ENCODE assay signal across 15 mouse cellular contexts in the genomic region with DNA sequence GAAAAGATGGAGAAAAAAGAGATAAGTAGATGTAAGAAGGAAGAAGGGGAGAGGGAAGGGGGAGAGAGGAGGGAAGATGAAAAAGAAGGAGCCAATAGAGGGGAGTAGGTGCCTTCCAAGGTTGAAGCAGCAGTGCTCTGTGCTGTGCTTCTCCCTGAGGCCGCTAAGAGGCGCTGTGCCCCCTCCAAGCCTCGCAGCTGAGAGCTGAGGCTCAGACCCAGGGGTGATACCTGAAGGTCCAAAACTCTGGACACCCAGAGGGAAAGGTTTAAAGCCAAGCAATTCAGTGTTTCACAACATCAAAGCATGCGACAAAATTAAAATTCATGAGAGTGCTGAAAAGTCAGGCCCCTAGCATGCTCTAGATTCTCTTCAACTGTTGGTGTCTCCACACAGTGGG. TPM values are rescaled to one million over a fixed set of nuclear protein-coding genes. Genes with fewer than 3 reads are reported as not detected.
DNase-seq lines count a peak whose midpoint lies in the region; ATAC-seq and TF ChIP-seq lines count a peak whose summit lies in the region.
"Had no signal": no experiment of that assay in that cellular context is flagged by ENCODE, and none has a peak within 500 bp of the region (broad histone marks: within the 10 kb centered on the region; RNA-seq: fewer than 3 reads in every experiment).

No protein-coding gene starts in this region.

- TF ChIP-seq CTCF in kidney, postnatal 0 days (IDR thresholded peaks at IDR 0.05; ENCODE audit: low read depth) = peak; percentile 37; the same call in 1 of the 2 replicates

- no peak overlapping the region for H3K4me3 ChIP-seq in kidney, postnatal 0 days (replicated peaks; ENCODE audit: low read depth, low read length)
- H3K4me3 ChIP-seq in hindbrain, embryonic 14.5 days (replicated peaks; ENCODE audit: low read length) = no peak overlapping the region
- H3K4me3 ChIP-seq: forebrain, embryonic 10.5 days; liver, embryonic 13.5 days had no signal

- H3K4me2 ChIP-seq in kidney, postnatal 0 days (ENCODE audit: low read length) = no peak overlapping the region
- H3K4me2 ChIP-seq in hindbrain, embryonic 14.5 days (replicated peaks) = no peak overlapping the region
- H3K4me2 ChIP-seq: liver, embryonic 13.5 days had no signal

- no peaks in the 10 kb centered on the region for H3K4me1 ChIP-seq in kidney, postnatal 0 days (replicated peaks; ENCODE audit: insufficient read depth, low read length)
- H3K4me1 ChIP-seq in hindbrain, embryonic 14.5 days (replicated peaks; ENCODE audit: control insufficient read depth, insufficient read depth, low read length) = no peaks in the 10 kb centered on the region
- H3K4me1 ChIP-seq: forebrain, embryonic 10.5 days; liver, embryonic 13.5 days had no signal

- no peak for ATAC-seq in kidney, postnatal 0 days (replicated peaks; ENCODE audit: low FRiP score, low read depth)
- ATAC-seq in megakaryocyte, adult 5-6 weeks (ENCODE audit: poor library complexity, severe bottlenecking) = peak; percentile 79
- ATAC-seq in hindbrain, embryonic 14.5 days (ENCODE audit: low FRiP score) = no peak

- H3K36me3 ChIP-seq in kidney, postnatal 0 days (ENCODE audit: insufficient read depth, low read length) = no peaks in the 10 kb centered on the region
- H3K36me3 ChIP-seq in hindbrain, embryonic 14.5 days (replicated peaks; ENCODE audit: control insufficient read depth, insufficient read depth) = no peaks in the 10 kb centered on the region
- H3K36me3 ChIP-seq: forebrain, embryonic 10.5 days; liver, embryonic 13.5 days had no signal

- no peaks in the 10 kb centered on the region for H3K27me3 ChIP-seq in kidney, postnatal 0 days (ENCODE audit: insufficient read depth, low read length)
- H3K27me3 ChIP-seq in hindbrain, embryonic 14.5 days (ENCODE audit: control insufficient read depth, insufficient read depth, low read length) = no peaks in the 10 kb centered on the region
- H3K27me3 ChIP-seq: liver, embryonic 13.5 days had no signal

- no peaks in the 10 kb centered on the region for H3K9me3 ChIP-seq in kidney, postnatal 0 days (replicated peaks; ENCODE audit: low read length)
- H3K9me3 ChIP-seq in hindbrain, embryonic 14.5 days (ENCODE audit: control insufficient read depth, low read length) = no peaks in the 10 kb centered on the region; the same call in 1 of the 2 replicates
- H3K9me3 ChIP-seq: liver, embryonic 13.5 days had no signal

- DNase-seq in kidney, postnatal 0 days (ENCODE audit: low spot score) = no peak
- no peak for DNase-seq in kidney, postnatal 14 days
- DNase-seq in B cell, adult 2 months = peak; percentile 43 to 48
- peak; percentile 27 for DNase-seq in ES-CJ7 (ENCODE audit: low read depth, low spot score)
- no peak for DNase-seq in right cerebral cortex, postnatal 36 days (ENCODE audit: low spot score in 2 of 2)
- DNase-seq in hindbrain, embryonic 14.5 days (ENCODE audit: low spot score) = no peak
- DNase-seq: gastrocnemius, postnatal 10 days; kidney, adult 8-10 months; liver, embryonic 13.5 days; midbrain, embryonic 14.5 days had no signal

- 21% methylated on average over 4 of the region's 4 CpGs for WGBS in kidney, postnatal 0 days
- 23% methylated on average over 4 of the region's 4 CpGs for WGBS in hindbrain, embryonic 14.5 days

- H3K9ac ChIP-seq in kidney, postnatal 0 days (ENCODE audit: low read depth, low read length) = no peak overlapping the region
- no peak overlapping the region for H3K9ac ChIP-seq in hindbrain, embryonic 14.5 days
- H3K9ac ChIP-seq: liver, embryonic 13.5 days had no signal

- H3K27ac ChIP-seq in kidney, postnatal 0 days = no peak overlapping the region
- H3K27ac ChIP-seq in hindbrain, embryonic 14.5 days = no peak overlapping the region
- H3K27ac ChIP-seq: forebrain, embryonic 10.5 days; liver, embryonic 13.5 days had no signal

RNA-seq across cellular contexts. Expression of a gene that starts 1.7 kb away (rescaled TPM):
- polyA plus RNA-seq in kidney, postnatal 0 days (2015; fragmentation: Nextera tagmentation; extraction: Ambion mirVana) = not detected in 2 replicates
- not detected in 2 replicates for total RNA-seq in megakaryocyte, adult 5-6 weeks (2015)
- not detected in 2 replicates for total RNA-seq in megakaryocyte, adult 5-6 weeks (2017)
- not detected in 2 replicates for polyA plus RNA-seq in hindbrain, embryonic 14.5 days (2014; fragmentation: Nextera tagmentation; extraction: Ambion mirVana)
- total RNA-seq: common myeloid progenitor, adult 5-6 weeks; gastrocnemius, postnatal 10 days; heart, postnatal 25 days; layer of hippocampus, postnatal 25 days had no signal
- polyA plus RNA-seq: forebrain, embryonic 10.5 days; liver, embryonic 13.5 days; midbrain, embryonic 14.5 days had no signal

RNA-seq across cellular contexts. Expression of a gene that starts 22.2 kb away (rescaled TPM):
- 0.08 TPM in 1 of 2 replicates, not detected in the other for polyA plus RNA-seq in kidney, postnatal 0 days (2015; fragmentation: Nextera tagmentation; extraction: Ambion mirVana)
- not detected in 2 replicates for total RNA-seq in megakaryocyte, adult 5-6 weeks (2015)
- total RNA-seq in megakaryocyte, adult 5-6 weeks (2017) = not detected in 2 replicates
- polyA plus RNA-seq in hindbrain, embryonic 14.5 days (2014; fragmentation: Nextera tagmentation; extraction: Ambion mirVana) = not detected in 2 replicates
- total RNA-seq: common myeloid progenitor, adult 5-6 weeks; gastrocnemius, postnatal 10 days; heart, postnatal 25 days; layer of hippocampus, postnatal 25 days had no signal
- polyA plus RNA-seq: midbrain, embryonic 14.5 days had no signal

RNA-seq across cellular contexts. Expression of a gene that starts 29.6 kb away (rescaled TPM):
- 604 and 692 TPM in 2 replicates for polyA plus RNA-seq in kidney, postnatal 0 days (2015; fragmentation: Nextera tagmentation; extraction: Ambion mirVana)
- total RNA-seq in megakaryocyte, adult 5-6 weeks (2015) = 301 and 308 TPM in 2 replicates
- 515 and 545 TPM in 2 replicates for total RNA-seq in megakaryocyte, adult 5-6 weeks (2017)
- 177 and 186 TPM in 2 replicates for polyA plus RNA-seq in hindbrain, embryonic 14.5 days (2014; fragmentation: Nextera tagmentation; extraction: Ambion mirVana)

RNA-seq across cellular contexts. Expression of a gene that starts 55.8 kb away (rescaled TPM):
- polyA plus RNA-seq in kidney, postnatal 0 days (2015; fragmentation: Nextera tagmentation; extraction: Ambion mirVana) = 100 and 108 TPM in 2 replicates
- total RNA-seq in megakaryocyte, adult 5-6 weeks (2015) = 63.8 and 66.5 TPM in 2 replicates
- total RNA-seq in megakaryocyte, adult 5-6 weeks (2017) = 436 and 580 TPM in 2 replicates
- 60.4 and 68.9 TPM in 2 replicates for polyA plus RNA-seq in hindbrain, embryonic 14.5 days (2014; fragmentation: Nextera tagmentation; extraction: Ambion mirVana)

Comparison
In these comparisons a context has a peak if more than half of its experiments do, and no peak if none do; other contexts are left out.
1. DNase-seq: peak in B cell, adult 2 months (2 of 2) and ES-CJ7 (single experiment); none in kidney, postnatal 0 days (single experiment), kidney, postnatal 14 days (single experiment), right cerebral cortex, postnatal 36 days (0 of 2) and hindbrain, embryonic 14.5 days (single experiment).